Mouse (Mus musculus) brain, embryonic 14.5 days (tissue): ENCODE results near the gene Mthfd1l. TPM values are rescaled to one million over a fixed set of nuclear protein-coding genes. Genes with fewer than 3 reads are reported as not detected.

Source experiments
- DNase-seq: peaks from one replicate; pipeline ENCODE4 v3.0.0-alpha.2; 2011; ENCODE audit warnings: low read depth
- CTCF ChIP-seq: fragments of 200-500 bp; IDR thresholded peaks from 2 replicates; pipeline ENCODE4 v1.5.1; 2012; ENCODE audit warnings: inconsistent platforms, mild to moderate bottlenecking, moderate library complexity, borderline replicate concordance; ENCODE audit not compliant: insufficient read depth, insufficient read length; ENCODE audit errors: extremely low read depth
- POLR2A ChIP-seq: fragments of 200-500 bp; IDR thresholded peaks from 2 replicates; pipeline ENCODE4 v1.6.1; 2012; ENCODE audit warnings: mild to moderate bottlenecking, inconsistent platforms, borderline replicate concordance; ENCODE audit not compliant: poor library complexity, insufficient read depth, insufficient read length, severe bottlenecking; ENCODE audit errors: extremely low read depth
- polyA plus RNA-seq: library from polyadenylated mRNA; depleted of rRNA; stranded (reverse); fragments of >200 nt; gene quantifications from 2 replicates; pipeline ENCODE4 v1.2.3, GENCODE M21; 2012; rRNA removed

The Mthfd1l gene
- polyA plus RNA-seq: 4.2 and 5.3 TPM in 2 replicates

- DNase-seq: peak; percentile 89
- peak; percentile 46; the same call in 1 of the 2 replicates for TF ChIP-seq POLR2A
- TF ChIP-seq CTCF: peak; percentile 66
Observed at GRCm38 (mm10) chr10:3972981-3973588, at the start of gene Mthfd1l. Mthfd1l (plus strand) TSS chr10:3973118.

GRCm38 (mm10) chr10:3928008-3928545, 44.8 kb upstream of the Mthfd1l start:
- DNase-seq: no peak
- TF ChIP-seq CTCF: no peak
- TF ChIP-seq POLR2A: no peak

GRCm38 (mm10) chr10:3931831-3932230, 41.1 kb upstream of the Mthfd1l start:
- TF ChIP-seq CTCF (no peak), POLR2A (no peak)
- no peak for DNase-seq

- TF ChIP-seq POLR2A: no peak
- no peak for DNase-seq
Observed at GRCm38 (mm10) chr10:3933311-3933940, 39.5 kb upstream of the Mthfd1l start.

GRCm38 (mm10) chr10:3936864-3937263, 36.1 kb upstream of the Mthfd1l start:
- no peak for DNase-seq
- no peak for TF ChIP-seq POLR2A
- TF ChIP-seq CTCF: no peak

GRCm38 (mm10) chr10:3939895-3940595, 32.9 kb upstream of the Mthfd1l start:
- no peak for DNase-seq
- TF ChIP-seq POLR2A (no peak), CTCF (no peak)

GRCm38 (mm10) chr10:3940596-3940975, 32.3 kb upstream of the Mthfd1l start:
- no peak for TF ChIP-seq POLR2A
- no peak for DNase-seq

GRCm38 (mm10) chr10:3941054-3941757, 31.7 kb upstream of the Mthfd1l start:
- DNase-seq: peak; percentile 25
- TF ChIP-seq CTCF (no peak), POLR2A (no peak)

GRCm38 (mm10) chr10:3942289-3942688, 30.6 kb upstream of the Mthfd1l start:
- TF ChIP-seq POLR2A (no peak), CTCF (no peak)
- no peak for DNase-seq

- peak; percentile 89 for DNase-seq
- TF ChIP-seq POLR2A (no peak), CTCF (peak; percentile 84)
Observed at GRCm38 (mm10) chr10:3943492-3944395, 29.2 kb upstream of the Mthfd1l start.

- no peak for TF ChIP-seq POLR2A
- no peak for TF ChIP-seq CTCF
- no peak for DNase-seq
Observed at GRCm38 (mm10) chr10:3946871-3947270, 26.0 kb upstream of the Mthfd1l start.
